Mouse (Mus musculus) embryo, embryonic 11.5 days (tissue): Measurements from ENCODE around the gene Ctsh.
"Not testable (repeated sequence)": the region's sequence is repeated elsewhere in the genome, so short reads cannot be mapped to it uniquely, and the experiment has no call there.

Experiments used
- DNase-seq: peaks from one replicate; pipeline ENCODE4 v3.0.0-alpha.2; 2012; ENCODE audit warnings: low read depth, low spot score

Ctsh gene

DNA sequence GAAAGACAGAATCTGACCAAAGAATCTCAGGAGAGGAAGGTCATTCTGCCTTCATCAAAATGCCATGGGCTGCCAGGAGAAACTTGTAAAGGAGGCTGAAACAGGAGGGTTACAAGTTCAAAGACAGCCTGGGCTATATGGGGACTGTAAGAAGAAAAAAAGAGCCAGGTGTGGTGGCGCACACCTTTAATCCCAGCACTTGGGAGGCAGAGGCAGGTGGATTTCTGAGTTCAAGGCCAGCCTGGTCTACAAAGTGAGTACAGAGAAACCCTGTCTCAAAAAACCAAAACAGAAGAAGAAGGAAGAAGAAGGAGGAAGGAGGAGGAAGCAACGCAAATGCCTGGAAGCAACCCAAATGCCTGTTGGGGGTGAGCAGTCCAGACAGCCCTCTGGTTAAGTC, at the start of gene Ctsh:
Gene Ctsh (plus strand): TSS at position 301 of the 400 bp plus-strand sequence.
- DNase-seq: no peak

DNA sequence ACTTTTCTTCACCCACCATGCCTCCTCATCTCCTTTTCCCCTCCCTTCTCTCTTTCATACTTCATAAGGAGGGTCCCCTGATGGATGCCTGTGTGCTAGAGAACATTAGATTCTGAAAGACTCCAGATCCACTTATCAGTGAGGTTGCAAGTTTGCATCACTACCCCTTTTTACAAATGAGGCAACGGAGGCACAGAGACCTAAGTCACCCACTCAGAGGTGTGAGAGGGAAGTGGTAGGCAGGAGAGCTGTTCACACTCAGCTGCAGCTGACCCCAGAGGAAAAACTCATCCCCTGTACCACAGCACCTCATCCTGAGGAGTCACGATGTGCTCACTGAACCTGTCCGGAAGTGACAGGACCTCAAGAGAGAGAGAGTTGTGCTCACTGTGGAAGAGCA, 47.5 kb upstream of the Ctsh start:
- no peak for DNase-seq

DNA sequence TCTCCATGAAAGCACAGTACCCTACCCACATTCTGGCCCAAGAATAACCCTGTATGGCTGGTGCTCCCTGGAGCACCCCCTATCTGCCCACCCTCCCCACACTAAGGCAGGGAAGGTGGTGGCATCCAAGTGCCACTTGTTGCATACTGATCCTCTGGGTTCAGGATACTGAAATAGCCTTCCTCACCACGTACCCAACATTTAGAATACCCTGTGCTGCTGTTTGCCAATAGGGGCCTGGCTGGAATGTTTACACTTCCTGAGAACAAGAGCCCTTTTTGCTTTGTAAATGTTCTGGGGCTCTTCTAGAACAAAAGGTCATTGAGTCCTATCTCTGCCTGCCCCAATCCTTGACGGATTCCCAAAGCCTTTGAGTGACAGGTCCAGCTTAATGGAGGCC, 46.9 kb upstream of the Ctsh start:
- no peak for DNase-seq

DNA sequence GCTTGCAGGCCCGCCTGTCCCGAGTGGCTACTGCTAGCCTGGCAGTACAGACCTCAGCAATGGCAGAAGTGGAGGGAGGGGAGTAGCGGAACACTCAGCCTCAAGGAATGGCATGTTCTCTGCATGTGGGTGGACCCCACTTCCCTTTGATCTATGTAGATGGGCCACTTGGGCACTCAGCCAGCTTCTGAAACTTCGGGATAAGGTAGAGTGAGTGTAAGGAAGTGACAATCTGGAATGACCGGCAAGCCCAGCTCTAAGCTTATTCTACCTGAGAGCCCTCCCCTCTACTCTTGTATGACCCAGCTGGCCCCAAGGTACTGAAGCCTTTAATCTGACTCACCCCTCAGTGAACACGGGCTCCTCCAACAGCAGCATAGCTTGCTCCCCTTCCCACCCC, 45.8 kb upstream of the Ctsh start:
- no peak for DNase-seq

DNA sequence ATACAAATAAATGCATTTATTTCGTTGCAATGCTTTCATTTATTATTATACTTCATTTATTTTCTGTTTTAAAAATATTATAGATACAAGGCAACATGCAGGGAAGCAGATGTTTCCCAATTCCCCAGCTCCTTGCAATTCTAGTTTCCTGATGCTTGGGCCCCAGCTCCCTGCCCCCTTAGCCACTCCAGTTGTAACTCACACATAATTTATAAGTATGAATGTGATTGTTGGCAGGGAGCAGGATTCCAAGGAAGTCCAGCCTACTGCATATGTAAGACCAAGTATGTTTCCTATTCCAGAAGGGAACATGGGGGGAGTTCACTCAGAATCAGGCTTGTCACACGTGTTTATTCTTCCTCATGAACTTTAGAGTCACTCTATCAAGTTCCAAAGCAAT, 42.1 kb upstream of the Ctsh start:
- no peak for DNase-seq

DNA sequence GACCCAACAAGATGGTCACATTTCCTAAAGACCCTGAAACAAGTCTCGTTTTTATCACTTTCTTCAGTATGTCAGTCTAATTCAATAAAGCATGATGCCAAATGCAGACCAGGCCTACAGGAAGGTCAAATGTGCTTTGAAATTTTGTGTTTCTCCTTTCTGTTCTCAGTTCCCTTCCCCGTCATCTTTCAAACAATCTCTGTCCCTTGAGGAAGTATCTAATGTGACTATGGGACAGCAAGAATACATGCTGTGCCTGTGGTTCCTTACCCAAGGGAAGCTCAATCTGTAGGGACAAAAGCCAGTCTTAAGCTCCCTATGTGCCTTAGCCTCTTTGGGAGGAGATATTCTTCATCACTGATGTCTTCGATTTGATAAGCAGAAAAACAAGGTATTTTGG, 39.3 kb upstream of the Ctsh start:
- DNase-seq: no peak

DNA sequence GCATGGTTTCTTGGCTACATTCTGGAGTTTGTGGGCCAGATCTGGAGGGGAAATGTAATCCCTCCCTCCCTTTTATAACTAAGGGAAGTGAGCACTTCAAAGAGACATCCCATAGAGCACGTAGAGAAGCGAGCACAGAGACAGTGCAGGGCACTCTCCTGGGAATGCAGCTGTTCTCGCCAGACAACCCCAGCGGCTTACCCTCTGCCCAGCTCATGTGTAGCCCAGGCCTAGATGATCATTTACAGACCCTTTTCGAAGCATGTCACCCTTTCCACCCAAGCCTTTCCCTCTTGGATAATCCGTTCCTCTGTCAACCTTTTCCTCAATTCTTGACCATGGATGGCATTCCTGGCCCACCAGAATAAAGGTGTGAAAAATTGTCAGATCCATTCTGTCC, 37.7 kb upstream of the Ctsh start:
- no peak for DNase-seq

DNA sequence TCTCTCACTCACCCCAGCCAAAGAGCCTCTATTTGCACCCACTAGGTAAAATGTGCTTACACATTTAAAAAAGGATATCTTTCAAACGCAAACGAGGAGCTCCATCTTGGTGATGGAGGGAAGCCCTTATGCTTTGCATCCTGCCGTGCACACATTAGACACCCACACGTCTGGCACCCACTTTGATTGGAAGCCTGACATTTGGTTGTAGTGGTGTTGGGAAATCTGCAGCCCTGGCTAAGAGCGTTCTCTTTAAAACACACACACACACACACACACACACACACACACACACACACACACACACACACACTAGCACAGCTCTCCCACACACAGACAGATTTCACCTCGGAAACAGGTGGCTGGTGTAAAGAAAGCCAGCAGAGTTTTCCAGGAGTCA, 33.1 kb upstream of the Ctsh start:
- no peak for DNase-seq

DNA sequence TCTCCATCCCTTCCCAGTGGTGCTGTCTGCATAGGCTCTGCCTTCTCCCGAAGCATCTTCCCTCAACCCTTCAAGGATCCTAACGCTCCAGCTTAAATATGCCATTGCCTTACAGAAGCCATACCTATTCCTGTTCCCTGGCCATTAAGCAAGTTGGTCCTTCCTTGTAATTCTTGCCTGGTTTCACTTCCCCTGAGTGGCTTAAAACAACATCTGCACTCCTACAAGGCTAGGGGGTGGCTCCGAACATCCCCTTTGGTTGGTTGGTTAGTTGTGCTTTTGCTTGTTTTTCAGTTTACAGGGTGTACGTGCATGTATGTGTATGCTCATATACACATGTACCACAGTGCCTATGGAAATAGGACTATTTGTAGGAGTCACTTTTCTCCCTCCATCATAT, 32.5 kb upstream of the Ctsh start:
- DNase-seq: no peak

DNA sequence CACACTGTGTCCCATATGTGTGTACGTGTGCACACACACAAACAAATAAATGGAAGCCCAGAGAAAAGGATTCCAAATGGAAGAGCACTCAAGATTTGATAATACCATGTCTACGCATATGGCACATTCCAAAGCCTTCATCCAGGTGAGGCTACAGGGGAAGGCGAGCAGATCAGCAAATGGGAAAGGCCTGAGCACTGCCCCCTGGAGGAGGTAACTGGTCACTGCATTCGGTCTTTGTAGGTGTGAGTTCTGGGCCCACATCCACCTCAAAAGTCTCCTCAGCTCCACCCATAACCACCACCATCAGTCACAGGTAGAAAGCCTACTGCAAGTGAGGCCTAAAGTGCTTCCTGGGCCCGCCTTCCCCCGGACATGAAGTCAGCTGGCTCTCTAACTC, 26.2 kb upstream of the Ctsh start:
- no peak for DNase-seq

DNA sequence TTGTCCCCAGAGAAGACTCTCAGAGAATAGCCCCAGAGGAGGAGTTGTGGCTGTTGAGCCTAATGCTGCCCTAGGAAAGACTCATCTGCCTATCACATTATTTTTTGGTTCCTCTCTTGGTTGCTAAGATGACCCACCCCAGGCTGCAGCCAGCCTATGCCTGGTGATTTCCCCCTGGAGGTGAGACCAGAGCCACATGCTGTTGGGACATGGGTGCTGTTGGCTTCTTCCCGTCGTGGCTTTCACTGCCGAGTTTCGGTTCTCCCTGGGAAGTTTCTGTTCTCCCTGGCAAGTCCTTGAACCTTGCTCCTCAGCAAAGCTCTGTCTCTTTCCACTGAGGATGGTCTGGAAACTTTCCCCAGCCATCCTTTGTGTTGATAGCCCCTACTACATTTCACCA, 20.0 kb upstream of the Ctsh start:
- no peak for DNase-seq

DNA sequence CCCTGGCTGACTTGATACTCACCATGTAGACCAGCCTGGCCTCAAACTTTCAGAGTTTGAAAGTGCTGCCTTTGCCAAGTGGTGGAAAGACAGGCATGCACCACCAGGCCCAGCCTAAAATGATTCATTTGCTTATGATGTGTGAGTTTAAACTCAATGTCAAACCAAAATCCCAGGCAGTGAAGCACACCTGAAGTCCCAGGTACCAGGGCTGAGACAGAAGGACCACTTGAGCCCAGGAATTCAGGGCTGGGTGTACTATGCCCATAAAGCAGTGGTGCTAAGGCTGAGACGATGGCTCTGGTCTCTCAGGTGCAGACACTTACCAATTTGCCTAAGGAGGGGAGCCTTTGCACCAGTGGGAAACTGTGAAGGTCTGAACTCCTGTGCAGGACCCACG, 18.8 kb upstream of the Ctsh start:
- DNase-seq: no peak

DNA sequence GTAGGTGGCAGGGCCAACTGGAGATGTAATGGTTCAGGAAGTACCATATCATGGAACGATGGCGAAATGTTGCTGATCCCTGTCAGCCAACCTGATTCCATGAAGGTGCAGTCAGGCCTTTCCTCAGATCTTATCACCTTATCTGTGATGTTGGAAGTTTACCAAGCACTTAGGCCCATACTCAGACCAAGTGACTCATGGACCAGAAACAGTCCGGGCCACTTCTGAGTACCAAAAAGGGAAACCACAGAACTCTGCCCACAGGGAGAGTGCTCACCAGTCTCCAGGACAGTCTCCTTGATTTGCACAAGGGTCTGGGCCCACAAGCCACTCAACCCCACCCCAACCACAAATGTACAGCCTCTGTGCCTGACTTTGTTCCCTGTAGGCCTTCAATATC, 18.2 kb upstream of the Ctsh start:
- no peak for DNase-seq

DNA sequence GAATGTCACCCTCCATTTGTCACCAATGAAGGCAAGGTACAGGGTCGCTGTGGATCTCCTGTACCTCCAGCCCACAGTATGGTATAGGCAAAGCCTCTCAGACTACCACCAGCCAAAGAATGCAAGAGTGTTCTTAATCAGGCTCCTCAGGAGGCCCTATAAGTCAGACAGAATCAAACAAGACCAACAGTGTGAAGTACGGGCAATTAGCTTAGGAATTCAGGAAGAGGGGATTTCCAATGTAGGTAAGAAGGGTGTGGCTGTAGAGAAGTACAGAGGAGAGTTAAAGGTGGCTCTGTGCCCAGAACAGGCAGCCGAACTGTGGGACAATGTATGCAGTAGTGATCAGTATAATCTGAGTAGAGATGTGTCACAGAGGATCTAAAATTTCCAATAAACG, 17.6 kb upstream of the Ctsh start:
- DNase-seq: no peak

DNA sequence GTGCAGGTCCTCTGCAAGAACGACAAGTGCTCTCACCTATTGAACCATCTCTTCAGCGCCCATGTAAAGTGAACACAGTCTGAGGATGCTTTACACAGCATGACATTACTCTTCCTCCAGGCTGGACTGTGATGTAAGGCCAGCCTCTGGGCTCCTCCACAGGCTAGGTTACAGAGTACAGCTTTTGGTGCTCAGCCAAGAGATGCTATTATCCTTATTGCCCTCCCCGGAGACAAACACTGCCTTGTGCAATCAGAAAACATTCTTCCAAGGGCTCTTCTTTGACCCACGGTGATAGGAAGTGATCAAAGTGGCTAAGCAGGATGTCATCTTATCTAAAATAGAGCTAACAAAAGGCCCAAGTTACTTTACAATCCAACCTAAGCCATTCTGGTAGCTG, 15.4 kb upstream of the Ctsh start:
- no peak for DNase-seq

DNA sequence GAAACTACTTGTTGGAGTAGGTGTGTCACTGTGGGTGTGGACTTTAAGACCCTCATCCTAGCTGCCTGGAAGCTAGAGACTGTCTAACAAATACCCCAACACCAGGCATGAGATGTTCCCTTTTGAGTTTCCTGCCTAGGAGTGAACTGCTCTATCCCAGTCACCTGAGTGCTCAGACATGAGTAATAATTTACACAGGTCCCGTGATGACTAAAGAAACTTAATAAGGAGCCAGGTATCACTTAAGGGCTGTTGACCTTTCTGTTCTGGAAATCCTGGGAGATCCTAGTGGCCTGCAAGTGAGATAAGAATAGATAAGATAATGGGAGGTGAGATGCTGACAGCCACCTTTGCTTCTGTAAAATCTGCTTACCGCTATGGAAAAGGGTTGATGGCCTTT, 13.0 kb upstream of the Ctsh start:
- DNase-seq: no peak

DNA sequence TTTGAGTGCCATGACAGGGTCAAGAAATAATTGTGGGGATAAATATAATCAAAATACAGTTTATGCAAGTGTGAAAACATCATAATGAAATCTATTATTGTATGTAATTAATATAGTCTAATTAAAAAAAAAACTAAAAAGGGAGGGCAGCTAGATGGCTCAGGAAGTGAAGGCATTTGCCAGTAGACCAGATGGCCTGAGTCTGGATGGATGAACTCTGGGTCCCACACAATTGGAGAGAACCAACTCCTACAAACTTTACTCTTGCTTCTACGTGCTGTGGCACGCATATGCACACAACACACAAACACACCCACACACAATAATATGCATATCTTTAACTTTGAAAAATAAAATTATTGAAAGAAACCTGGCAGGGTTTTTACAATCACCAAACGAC, 12.4 kb upstream of the Ctsh start:
- no peak for DNase-seq

DNA sequence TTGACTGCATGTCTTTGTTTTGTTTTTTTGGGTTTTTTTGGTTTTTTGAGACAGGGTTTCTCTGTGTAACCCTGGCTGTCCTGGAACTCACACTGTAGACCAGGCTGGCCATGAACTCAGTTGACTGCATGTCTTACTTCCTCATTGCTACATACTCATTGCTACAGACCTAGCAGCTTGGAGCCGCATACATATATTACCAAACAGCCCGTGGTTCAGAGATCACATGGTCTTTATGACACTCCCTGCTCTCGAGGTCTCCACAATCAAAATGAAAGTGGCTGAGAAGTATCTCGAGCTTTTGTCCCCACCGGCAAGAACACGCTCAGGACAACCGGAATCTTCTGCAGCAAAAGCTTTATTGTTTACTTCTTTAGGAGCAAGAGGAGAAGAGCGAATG, 11.0 kb upstream of the Ctsh start:
- not testable (repeated sequence) for DNase-seq

DNA sequence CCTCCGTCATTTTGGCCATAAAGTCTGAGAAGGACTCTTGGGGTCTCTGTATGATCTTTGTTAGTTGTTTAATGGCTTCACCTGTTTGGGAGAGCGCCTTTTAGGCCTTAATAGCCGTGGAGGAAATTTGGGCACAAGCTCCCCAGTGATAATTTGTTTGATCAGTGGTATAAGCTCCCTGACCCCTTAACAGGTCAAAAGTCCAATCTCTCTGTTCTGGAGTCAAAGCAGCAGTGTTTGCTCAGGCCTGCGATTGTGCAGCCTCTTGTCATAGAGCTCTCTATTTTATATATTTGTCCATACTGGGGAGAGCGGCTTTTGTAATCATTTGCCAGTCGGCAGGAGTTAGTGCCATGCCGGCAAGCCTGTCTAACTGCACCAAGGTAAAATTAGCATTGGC, 8.8 kb upstream of the Ctsh start:
- DNase-seq: no peak

DNA sequence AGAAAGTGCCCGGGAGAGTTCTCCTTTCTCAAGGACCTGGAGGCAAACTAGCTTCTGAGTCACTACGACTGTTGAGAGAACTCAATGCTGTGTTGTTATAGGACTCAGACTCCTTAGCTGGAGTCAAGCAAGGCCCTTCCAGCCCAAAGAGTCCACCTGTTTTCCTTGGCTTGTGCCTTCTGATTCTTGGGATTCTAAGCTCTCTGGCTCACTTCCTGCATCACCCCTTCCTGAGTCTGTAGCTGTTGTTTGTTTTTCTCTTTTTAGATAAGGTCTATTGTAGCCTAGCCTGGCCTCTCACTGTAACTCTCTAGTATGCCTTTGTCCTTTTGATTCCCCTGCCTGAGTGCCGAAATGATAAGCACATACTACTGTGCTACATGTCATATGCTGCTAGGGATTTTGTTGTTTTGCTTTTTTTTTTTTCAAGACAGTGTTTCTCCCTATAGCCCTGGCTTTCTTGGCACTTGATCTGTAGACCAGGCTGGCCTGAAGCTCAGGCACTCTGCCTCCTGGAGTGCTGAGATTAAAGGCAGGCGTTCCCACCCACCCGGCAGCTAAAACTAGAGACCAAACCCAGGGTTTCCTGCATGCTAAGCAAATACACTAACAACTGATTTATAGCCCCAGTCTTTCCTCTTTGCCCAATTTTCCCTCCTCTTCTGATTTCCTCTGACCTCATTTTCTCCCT, 5.9 kb upstream of the Ctsh start:
- DNase-seq: no peak

DNA sequence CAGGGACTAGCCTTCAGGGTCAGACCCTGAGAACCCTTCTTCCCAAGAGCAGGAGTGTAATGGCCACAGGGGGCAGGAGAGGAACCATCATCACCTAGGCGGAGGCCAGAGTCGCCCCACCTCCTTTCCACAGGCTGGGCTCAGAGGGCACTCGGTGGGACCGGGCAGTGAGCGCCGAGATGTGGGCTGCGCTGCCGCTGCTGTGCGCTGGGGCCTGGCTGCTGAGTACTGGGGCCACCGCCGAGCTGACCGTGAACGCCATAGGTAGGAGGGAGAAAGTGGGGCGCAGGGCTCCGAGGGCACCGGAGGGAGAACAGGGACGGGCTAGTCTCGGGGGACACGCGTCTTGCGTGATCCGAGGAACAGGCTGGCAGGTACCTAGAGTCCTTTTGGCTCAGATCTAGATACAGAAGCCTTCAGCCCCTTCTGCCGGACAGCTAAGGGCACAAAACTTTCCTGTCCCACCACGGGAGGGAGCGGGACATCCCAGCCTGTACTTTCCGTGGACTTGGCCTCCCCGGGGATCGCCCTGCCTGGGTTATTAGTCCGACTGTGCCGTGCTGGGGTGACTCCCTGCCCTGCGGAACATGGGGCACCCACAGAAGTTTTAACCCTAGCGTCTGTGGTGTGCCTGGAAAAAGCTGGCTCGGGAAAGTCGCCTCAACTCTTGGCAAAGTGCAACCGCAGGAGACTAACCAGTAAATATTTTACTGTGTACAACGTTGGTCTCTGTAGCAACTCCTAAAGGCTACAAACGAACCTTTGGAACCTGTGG, 606 bp downstream of the Ctsh start:
- peak; percentile 36 for DNase-seq

DNA sequence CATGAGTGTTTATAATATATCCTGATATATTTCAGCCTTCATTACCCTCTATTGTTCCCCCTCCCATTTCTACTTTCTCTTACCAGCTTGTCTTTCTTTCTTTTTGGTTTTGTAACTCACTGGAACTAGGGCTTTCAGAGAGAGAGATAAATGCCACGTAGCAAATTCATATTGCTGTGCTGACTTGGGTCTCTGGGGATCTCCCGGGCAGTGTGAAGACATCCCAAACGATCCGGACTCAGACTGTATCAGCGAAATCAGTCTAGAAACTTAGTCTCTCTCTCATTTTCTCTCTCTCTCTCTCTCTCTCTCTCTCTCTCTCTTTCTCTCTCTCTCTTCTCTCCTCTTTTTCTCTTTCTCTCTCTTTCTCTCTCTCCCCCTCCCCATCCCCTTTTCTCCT, 1.5 kb downstream of the Ctsh start:
- DNase-seq: no peak

DNA sequence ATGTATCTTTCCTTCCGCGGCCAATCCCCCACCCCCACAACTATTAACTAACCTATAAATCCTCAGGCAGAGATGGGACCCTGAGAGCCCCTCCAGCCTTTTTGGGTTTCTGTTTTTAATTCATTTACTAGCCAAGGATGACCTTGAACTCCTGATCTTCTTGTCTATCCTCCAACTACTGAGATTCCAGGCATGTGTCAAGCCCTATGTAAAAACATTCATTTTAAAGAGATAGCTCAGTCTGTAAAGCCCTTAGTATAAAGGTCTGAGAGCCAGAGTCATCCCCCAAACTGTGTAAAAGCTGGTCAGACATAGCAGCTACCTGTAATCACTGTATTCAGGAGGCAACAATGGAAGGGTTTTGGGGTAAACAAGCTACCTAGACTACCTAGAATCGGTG, 2.0 kb downstream of the Ctsh start:
- no peak for DNase-seq

DNA sequence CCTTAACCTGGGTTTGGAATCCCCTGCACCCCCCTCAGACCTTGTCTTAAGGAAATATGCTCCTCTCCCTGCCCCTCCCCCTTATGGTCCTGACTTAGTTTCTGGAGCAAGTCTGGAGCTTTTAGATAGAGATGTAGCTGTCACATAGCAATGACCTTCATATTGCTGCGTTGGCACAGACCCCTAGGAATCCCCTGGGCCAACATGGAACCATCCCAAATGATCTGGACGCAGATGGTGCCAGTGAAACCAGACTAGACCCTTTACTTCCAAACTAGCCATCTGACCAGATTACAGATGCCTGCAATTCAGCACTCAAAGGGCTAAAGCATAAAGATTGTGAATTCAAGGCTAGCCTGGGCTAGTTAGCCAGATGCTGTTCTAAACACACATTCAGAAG, 2.8 kb downstream of the Ctsh start:
- DNase-seq: no peak
